Mouse (Mus musculus): Measurements from ENCODE around the gene Usp35. TPM values are rescaled to one million over a fixed set of nuclear protein-coding genes. Genes with fewer than 3 reads are reported as not detected.

Gene Usp35
- polyA plus RNA-seq, 1 experiment from 2014 or later: 2.1 TPM

DNA sequence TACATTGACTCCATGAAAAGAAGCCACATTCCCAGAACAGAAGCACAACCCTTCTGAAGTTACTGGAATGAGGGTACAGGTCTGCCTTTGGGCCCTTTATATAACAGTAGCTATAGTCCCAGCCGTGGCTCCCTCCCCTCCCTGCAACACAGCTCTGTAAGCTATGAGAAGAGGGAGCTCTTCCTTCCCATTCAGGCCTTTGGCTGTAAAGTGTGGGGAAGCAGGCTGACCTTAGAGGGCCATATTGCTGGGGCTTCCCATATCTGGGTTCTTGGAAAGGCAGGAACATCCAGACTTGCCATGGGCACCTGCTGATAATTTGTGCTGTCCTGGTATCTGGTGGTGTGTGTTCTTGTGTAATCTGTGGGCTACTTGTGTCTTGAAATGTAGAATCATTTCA, 24.3 kb downstream of the Usp35 start:
- 88% methylated on average over 1 of the region's 1 CpGs for WGBS
- no peaks in the 10 kb centered on the region for H3K27me3 ChIP-seq (ENCODE audit: insufficient read depth, low read length)

DNA sequence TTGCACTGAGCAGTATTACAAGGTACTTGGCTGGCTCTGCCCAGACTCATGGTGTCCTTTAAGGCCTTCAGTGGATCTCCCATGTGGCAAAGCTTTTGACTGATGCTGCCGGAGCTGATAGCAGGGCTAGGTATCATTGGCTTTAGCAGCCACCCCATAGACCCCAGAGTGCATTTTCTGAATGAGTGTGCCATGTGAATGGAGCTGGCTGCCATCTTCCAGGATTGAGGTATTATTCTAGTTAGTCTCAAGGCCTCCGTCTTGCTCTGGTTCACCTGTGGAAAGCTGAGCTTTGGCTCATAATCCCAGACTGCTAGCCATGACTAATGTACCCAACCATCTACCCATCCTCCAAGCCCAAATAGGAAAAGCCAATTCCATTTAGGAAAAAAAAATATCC, 25.0 kb downstream of the Usp35 start:
- DNase-seq: no peak
- Histone ChIP-seq H3K4me1 (ENCODE audit: insufficient read depth) (no peaks in the 10 kb centered on the region), H3K9ac (no peak overlapping the region), H3K27me3 (ENCODE audit: insufficient read depth, low read length) (no peaks in the 10 kb centered on the region), H3K27ac (ENCODE audit: low read depth) (no peak overlapping the region), H3K4me2 (no peak overlapping the region), H3K9me3 (ENCODE audit: low read depth, low read length) (no peaks in the 10 kb centered on the region), H3K4me3 (ENCODE audit: low read depth, low read length) (no peak overlapping the region), H3K36me3 (ENCODE audit: insufficient read depth) (peaks cover 61% of the 10 kb centered on the region)
- TF ChIP-seq CTCF (IDR thresholded peaks at IDR 0.05; ENCODE audit: low read depth): no peak
- no peak for ATAC-seq (ENCODE audit: insufficient read depth)
- WGBS: 88% methylated on average over 2 of the region's 2 CpGs

More for the DNA sequence above, 24.3 kb downstream of the Usp35 start:
- no peak overlapping the region for H3K27ac ChIP-seq (ENCODE audit: low read depth)
- peaks cover 59% of the 10 kb centered on the region for H3K36me3 ChIP-seq (ENCODE audit: insufficient read depth)
- H3K4me1 ChIP-seq (ENCODE audit: insufficient read depth): no peaks in the 10 kb centered on the region
- ATAC-seq (ENCODE audit: insufficient read depth) (no peak), DNase-seq (no peak)
- no peak overlapping the region for H3K4me3 ChIP-seq (ENCODE audit: low read depth, low read length)
- H3K9ac ChIP-seq: no peak overlapping the region
- no peak overlapping the region for H3K4me2 ChIP-seq
- TF ChIP-seq CTCF (IDR thresholded peaks at IDR 0.05; ENCODE audit: low read depth): no peak
- H3K9me3 ChIP-seq (ENCODE audit: low read depth, low read length): no peaks in the 10 kb centered on the region

DNA sequence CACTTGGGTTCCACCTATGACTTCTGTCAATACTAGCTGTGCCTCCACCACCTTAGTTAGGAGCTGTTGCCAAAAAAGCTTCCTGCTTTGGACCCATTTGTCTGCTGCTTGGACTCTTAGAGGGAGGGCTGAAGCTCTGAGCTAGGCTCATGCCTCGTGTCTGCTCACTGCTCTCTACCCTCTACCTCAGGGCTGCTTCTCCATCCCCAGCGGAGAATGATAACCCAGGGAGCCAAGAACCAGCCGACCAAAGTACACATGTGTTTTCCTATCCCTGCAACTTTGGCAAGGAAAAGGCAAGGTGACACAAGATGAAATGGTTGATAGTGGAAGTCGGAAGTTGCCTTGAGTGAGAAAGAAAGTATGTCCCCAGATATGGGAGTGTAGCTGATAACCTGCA, 26.6 kb downstream of the Usp35 start:
- 82% methylated on average over 4 of the region's 4 CpGs for WGBS

DNA sequence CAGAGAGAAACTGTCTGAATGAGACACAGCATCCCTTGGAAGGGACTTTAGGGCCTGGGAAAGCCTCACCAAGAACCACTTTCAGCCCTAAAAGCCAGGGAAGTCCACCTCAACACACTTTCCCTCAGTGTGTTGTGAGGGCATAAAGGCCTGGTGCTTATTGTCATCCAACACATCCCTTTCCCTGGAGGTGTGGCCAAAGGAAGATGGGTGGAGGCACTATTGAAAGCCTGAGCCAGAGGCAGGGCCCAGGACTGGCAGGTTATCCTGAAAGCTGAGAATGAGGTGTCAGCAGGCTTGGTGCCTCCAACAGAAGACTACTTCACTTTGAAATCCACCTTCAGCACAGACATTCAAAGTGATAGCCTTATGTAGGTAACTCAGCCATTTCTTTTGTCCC, 27.3 kb downstream of the Usp35 start:
- DNase-seq (no peak), ATAC-seq (ENCODE audit: insufficient read depth) (no peak)
- Histone ChIP-seq H3K27ac (ENCODE audit: low read depth) (no peak overlapping the region), H3K27me3 (ENCODE audit: insufficient read depth, low read length) (no peaks in the 10 kb centered on the region), H3K4me2 (no peak overlapping the region), H3K9ac (no peak overlapping the region), H3K9me3 (ENCODE audit: low read depth, low read length) (no peaks in the 10 kb centered on the region), H3K4me1 (ENCODE audit: insufficient read depth) (no peaks in the 10 kb centered on the region), H3K36me3 (ENCODE audit: insufficient read depth) (peaks cover 58% of the 10 kb centered on the region), H3K4me3 (ENCODE audit: low read depth, low read length) (no peak overlapping the region)
- TF ChIP-seq CTCF (IDR thresholded peaks at IDR 0.05; ENCODE audit: low read depth): no peak

More for the DNA sequence above, 26.6 kb downstream of the Usp35 start:
- no peak for DNase-seq
- TF ChIP-seq CTCF (IDR thresholded peaks at IDR 0.05; ENCODE audit: low read depth): no peak
- Histone ChIP-seq H3K4me1 (ENCODE audit: insufficient read depth) (no peaks in the 10 kb centered on the region), H3K27ac (ENCODE audit: low read depth) (no peak overlapping the region), H3K4me3 (ENCODE audit: low read depth, low read length) (no peak overlapping the region), H3K27me3 (ENCODE audit: insufficient read depth, low read length) (no peaks in the 10 kb centered on the region), H3K9me3 (ENCODE audit: low read depth, low read length) (no peaks in the 10 kb centered on the region), H3K36me3 (ENCODE audit: insufficient read depth) (peaks cover 62% of the 10 kb centered on the region), H3K9ac (no peak overlapping the region), H3K4me2 (no peak overlapping the region)
- no peak for ATAC-seq (ENCODE audit: insufficient read depth)

DNA sequence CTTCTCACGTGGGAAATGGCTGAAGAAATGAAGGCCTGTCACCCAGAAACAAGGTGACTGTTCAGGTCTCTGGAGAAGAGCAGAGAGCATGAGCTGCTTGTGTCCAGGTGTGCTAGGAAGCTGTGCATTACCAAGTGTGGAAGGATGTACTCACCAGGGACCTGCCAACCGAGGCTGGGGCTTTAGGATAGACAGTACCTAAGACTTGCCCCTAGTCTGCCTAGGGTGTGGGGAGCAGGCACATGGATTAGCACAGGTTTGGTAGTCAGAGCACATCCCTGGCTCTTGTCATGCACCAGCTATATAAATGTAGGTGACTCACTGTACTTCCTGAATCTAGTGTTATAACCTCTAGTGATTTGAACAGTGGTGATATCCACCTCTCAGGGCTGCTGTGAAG, 28.2 kb downstream of the Usp35 start:
- TF ChIP-seq CTCF (IDR thresholded peaks at IDR 0.05; ENCODE audit: low read depth): no peak
- 69% methylated on average over 2 of the region's 2 CpGs for WGBS
- Histone ChIP-seq H3K9me3 (ENCODE audit: low read depth, low read length) (no peaks in the 10 kb centered on the region), H3K4me3 (ENCODE audit: low read depth, low read length) (no peak overlapping the region), H3K36me3 (ENCODE audit: insufficient read depth) (peaks cover 61% of the 10 kb centered on the region), H3K27me3 (ENCODE audit: insufficient read depth, low read length) (no peaks in the 10 kb centered on the region), H3K4me2 (no peak overlapping the region), H3K9ac (no peak overlapping the region), H3K27ac (ENCODE audit: low read depth) (no peak overlapping the region), H3K4me1 (ENCODE audit: insufficient read depth) (no peaks in the 10 kb centered on the region)
- no peak for DNase-seq
- no peak for ATAC-seq (ENCODE audit: insufficient read depth)

DNA sequence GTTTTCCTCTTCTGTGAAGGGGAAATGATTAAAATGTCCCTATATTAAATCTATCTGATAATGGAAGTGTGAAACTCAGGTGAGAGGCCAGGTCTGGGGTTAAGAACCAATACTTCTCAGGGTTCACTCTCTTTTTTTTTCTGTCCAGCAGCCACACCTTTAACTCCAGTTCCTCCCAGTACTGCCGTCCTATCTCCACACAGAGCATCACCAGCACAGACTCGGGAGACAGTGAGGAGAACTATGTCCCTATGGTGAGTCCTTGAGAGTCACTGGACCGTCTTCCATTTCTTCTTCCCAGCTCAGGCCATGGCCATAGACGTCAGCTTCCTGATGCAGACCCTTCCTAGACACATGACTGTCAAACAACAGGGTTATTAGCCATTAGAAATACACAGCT, 28.9 kb downstream of the Usp35 start:
- H3K27me3 ChIP-seq (ENCODE audit: insufficient read depth, low read length): no peaks in the 10 kb centered on the region
- DNase-seq (no peak), ATAC-seq (ENCODE audit: insufficient read depth) (no peak)
- no peak for TF ChIP-seq CTCF (IDR thresholded peaks at IDR 0.05; ENCODE audit: low read depth)
- H3K27ac ChIP-seq (ENCODE audit: low read depth): no peak overlapping the region
- H3K4me1 ChIP-seq (ENCODE audit: insufficient read depth): no peaks in the 10 kb centered on the region
- H3K9ac ChIP-seq: no peak overlapping the region
- no peaks in the 10 kb centered on the region for H3K9me3 ChIP-seq (ENCODE audit: low read depth, low read length)
- H3K36me3 ChIP-seq (ENCODE audit: insufficient read depth): peaks cover 56% of the 10 kb centered on the region
- H3K4me2 ChIP-seq: no peak overlapping the region
- no peak overlapping the region for H3K4me3 ChIP-seq (ENCODE audit: low read depth, low read length)
- 82% methylated on average over 4 of the region's 4 CpGs for WGBS

DNA sequence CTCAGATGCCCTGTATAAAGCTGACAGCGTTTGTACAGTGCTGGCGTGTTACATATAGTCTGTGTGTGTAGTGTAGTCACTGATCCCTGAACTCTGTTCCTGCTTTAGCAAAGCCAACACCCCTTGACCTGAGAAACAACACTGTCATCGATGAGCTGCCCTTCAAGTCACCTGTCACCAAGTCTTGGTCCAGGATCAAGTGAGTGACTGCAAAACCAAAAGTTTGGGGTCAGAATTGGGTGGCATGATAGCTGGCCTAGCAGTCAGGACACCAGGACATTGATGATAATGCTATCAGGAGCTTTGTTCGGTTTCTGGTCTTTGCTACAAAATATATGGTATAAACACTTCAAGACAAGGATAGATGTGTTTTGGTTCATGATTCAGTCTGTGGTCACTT, 29.6 kb downstream of the Usp35 start:
- Histone ChIP-seq H3K4me3 (ENCODE audit: low read depth, low read length) (no peak overlapping the region), H3K9ac (no peak overlapping the region), H3K27ac (ENCODE audit: low read depth) (no peak overlapping the region), H3K36me3 (ENCODE audit: insufficient read depth) (peaks cover 53% of the 10 kb centered on the region), H3K27me3 (ENCODE audit: insufficient read depth, low read length) (no peaks in the 10 kb centered on the region), H3K4me2 (no peak overlapping the region), H3K9me3 (ENCODE audit: low read depth, low read length) (no peaks in the 10 kb centered on the region), H3K4me1 (ENCODE audit: insufficient read depth) (no peaks in the 10 kb centered on the region)
- no peak for ATAC-seq (ENCODE audit: insufficient read depth)
- 74% methylated on average over 4 of the region's 4 CpGs for WGBS
- DNase-seq: no peak
- TF ChIP-seq CTCF (IDR thresholded peaks at IDR 0.05; ENCODE audit: low read depth): no peak

DNA sequence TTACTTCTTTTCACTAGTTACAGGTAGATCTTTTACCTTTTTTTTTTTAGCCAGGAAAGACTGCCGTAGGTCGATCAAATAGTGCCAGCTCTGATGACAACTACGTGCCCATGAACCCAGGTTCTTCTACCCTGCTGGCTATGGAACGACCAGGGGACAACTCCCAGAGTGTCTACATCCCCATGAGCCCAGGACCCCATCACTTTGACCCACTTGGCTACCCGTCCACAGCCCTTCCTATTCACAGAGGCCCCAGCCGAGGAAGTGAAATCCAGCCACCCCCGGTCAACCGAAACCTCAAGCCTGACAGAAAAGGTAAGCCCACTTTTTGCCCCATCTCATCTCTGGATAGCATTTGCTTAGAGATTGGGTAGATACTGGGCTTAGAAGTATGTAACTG, 30.5 kb downstream of the Usp35 start:
- 82% methylated on average over 8 of the region's 8 CpGs for WGBS

More for the DNA sequence above, 30.5 kb downstream of the Usp35 start:
- no peaks in the 10 kb centered on the region for H3K27me3 ChIP-seq (ENCODE audit: insufficient read depth, low read length)
- no peaks in the 10 kb centered on the region for H3K9me3 ChIP-seq (ENCODE audit: low read depth, low read length)
- no peak for ATAC-seq (ENCODE audit: insufficient read depth)
- no peaks in the 10 kb centered on the region for H3K4me1 ChIP-seq (ENCODE audit: insufficient read depth)
- peaks cover 53% of the 10 kb centered on the region for H3K36me3 ChIP-seq (ENCODE audit: insufficient read depth)
- H3K9ac ChIP-seq: no peak overlapping the region
- H3K4me2 ChIP-seq: no peak overlapping the region
- no peak for DNase-seq
- TF ChIP-seq CTCF (IDR thresholded peaks at IDR 0.05; ENCODE audit: low read depth): no peak
- H3K27ac ChIP-seq (ENCODE audit: low read depth): no peak overlapping the region
- H3K4me3 ChIP-seq (ENCODE audit: low read depth, low read length): no peak overlapping the region
